Mouse (Mus musculus): ENCODE data around the gene Nup50.
"Not testable (repeated sequence)": the region's sequence is repeated elsewhere in the genome, so short reads cannot be mapped to it uniquely, and the experiment has no call there.

Nup50 gene

GRCm38 (mm10) chr15:84922884-84923507 lies at the start of gene Nup50:
Gene Nup50 (plus strand): TSS chr15:84923411.
- peak; percentile 97 for DNase-seq

- no peak for DNase-seq
These were observed 49.3 kb upstream of the Nup50 start for GRCm38 (mm10) chr15:84873867-84874266.

- no peak for DNase-seq
These were observed 46.0 kb upstream of the Nup50 start for GRCm38 (mm10) chr15:84877029-84877815.

- DNase-seq: no peak
These were observed 35.1 kb upstream of the Nup50 start for GRCm38 (mm10) chr15:84888066-84888465.

GRCm38 (mm10) chr15:84891246-84891645 lies 32.0 kb upstream of the Nup50 start:
- DNase-seq: no peak

- DNase-seq: peak in 1 of 2 experiments; percentile 5
These were observed 31.6 kb upstream of the Nup50 start for GRCm38 (mm10) chr15:84891658-84892057.

- DNase-seq: not testable (repeated sequence)
These were observed 27.0 kb upstream of the Nup50 start for GRCm38 (mm10) chr15:84896216-84896615.

- DNase-seq: no peak
These were observed 26.5 kb upstream of the Nup50 start for GRCm38 (mm10) chr15:84896664-84897063.

GRCm38 (mm10) chr15:84898077-84898476 lies 25.1 kb upstream of the Nup50 start:
- DNase-seq: no peak

GRCm38 (mm10) chr15:84903843-84904385 lies 19.3 kb upstream of the Nup50 start:
- no peak for DNase-seq

GRCm38 (mm10) chr15:84913201-84913600 lies 10.0 kb upstream of the Nup50 start:
- no peak for DNase-seq

- no peak for DNase-seq
These were observed 3.3 kb upstream of the Nup50 start, which contains the start of gene Gm29666 for GRCm38 (mm10) chr15:84919938-84920337. Gene Gm29666 (minus strand): TSS chr15:84920038.

GRCm38 (mm10) chr15:84923508-84924181 lies 434 bp downstream of the Nup50 start:
- peak in 1 of 2 experiments; percentile 41 for DNase-seq

- no peak for DNase-seq
These were observed 1.6 kb downstream of the Nup50 start for GRCm38 (mm10) chr15:84924781-84925315.

- no peak for DNase-seq
These were observed 2.3 kb downstream of the Nup50 start for GRCm38 (mm10) chr15:84925495-84926018.

GRCm38 (mm10) chr15:84932351-84932750 lies 9.1 kb downstream of the Nup50 start:
- no peak for DNase-seq

GRCm38 (mm10) chr15:84934901-84935300 lies 11.7 kb downstream of the Nup50 start:
- DNase-seq: no peak

- DNase-seq: no peak
These were observed 16.9 kb downstream of the Nup50 start for GRCm38 (mm10) chr15:84940102-84940501.

GRCm38 (mm10) chr15:84942647-84943285 lies 19.6 kb downstream of the Nup50 start:
- DNase-seq: no peak

- no peak for DNase-seq
These were observed 21.1 kb downstream of the Nup50 start for GRCm38 (mm10) chr15:84944319-84944718.

- DNase-seq: no peak
These were observed 25.8 kb downstream of the Nup50 start for GRCm38 (mm10) chr15:84948990-84949389.

- DNase-seq: no peak
These were observed 26.8 kb downstream of the Nup50 start for GRCm38 (mm10) chr15:84950053-84950452.

Measured in thymus, adult 18-20 months (tissue).